Mouse (Mus musculus): ENCODE data around the gene Krcc1. TPM values are rescaled to one million over a fixed set of nuclear protein-coding genes. Genes with fewer than 3 reads are reported as not detected.
"Not testable (repeated sequence)": the region's sequence is repeated elsewhere in the genome, so short reads cannot be mapped to it uniquely, and the experiment has no call there.

Gene Krcc1
- polyA plus RNA-seq, 1 experiment from 2014 or later = 18.5 TPM

- no peak for ATAC-seq
These were observed 36.0 kb downstream of the Krcc1 start for GRCm38 (mm10) chr6:71307486-71307885.

GRCm38 (mm10) chr6:71321826-71322283 lies 50.4 kb downstream of the Krcc1 start, which contains the start of gene Smyd1:
Smyd1 (minus strand) TSS chr6:71322233.
- H3K36me3 ChIP-seq (ENCODE audit: control insufficient read depth, insufficient read depth) = no peaks in the 10 kb centered on the region
- H3K4me2 ChIP-seq (ENCODE audit: low read length) = no peak within 1 kb of the TSS
- H3K4me3 ChIP-seq (replicated peaks; ENCODE audit: low read length) = no peak within 1 kb of the TSS
- no peak within 1 kb of the TSS for H3K27ac ChIP-seq (ENCODE audit: low read length)
- H3K4me1 ChIP-seq (replicated peaks; ENCODE audit: control insufficient read depth, insufficient read depth, low read length) = no peaks in the 10 kb centered on the region
- WGBS = 90% methylated on average over 3 of the region's 3 CpGs
- H3K9me3 ChIP-seq (ENCODE audit: control insufficient read depth, low read length) = no peaks in the 10 kb centered on the region
- H3K9ac ChIP-seq (replicated peaks; ENCODE audit: low read depth, low read length) = no peak within 1 kb of the TSS
- ATAC-seq = no peak
- H3K27me3 ChIP-seq (replicated peaks; ENCODE audit: control insufficient read depth, insufficient read depth, low read length) = no peaks in the 10 kb centered on the region

More at GRCm38 (mm10) chr6:71307486-71307885, 36.0 kb downstream of the Krcc1 start:
- H3K27ac ChIP-seq (ENCODE audit: low read length) = no peak overlapping the region
- H3K9ac ChIP-seq (replicated peaks; ENCODE audit: low read depth, low read length) = no peak overlapping the region
- WGBS = 88% methylated on average over 8 of the region's 8 CpGs
- no peaks in the 10 kb centered on the region for H3K36me3 ChIP-seq (ENCODE audit: control insufficient read depth, insufficient read depth)
- H3K4me3 ChIP-seq (replicated peaks; ENCODE audit: low read length) = no peak overlapping the region
- no peaks in the 10 kb centered on the region for H3K27me3 ChIP-seq (replicated peaks; ENCODE audit: control insufficient read depth, insufficient read depth, low read length)
- no peak overlapping the region for H3K4me2 ChIP-seq (ENCODE audit: low read length)
- H3K4me1 ChIP-seq (replicated peaks; ENCODE audit: control insufficient read depth, insufficient read depth, low read length) = no peaks in the 10 kb centered on the region
- no peaks in the 10 kb centered on the region for H3K9me3 ChIP-seq (ENCODE audit: control insufficient read depth, low read length)

GRCm38 (mm10) chr6:71322491-71322921 lies 51.0 kb downstream of the Krcc1 start, which contains the start of gene Cd8b1:
Cd8b1 (plus strand) TSS chr6:71322788.
- 85% methylated on average over 7 of the region's 7 CpGs for WGBS

GRCm38 (mm10) chr6:71324816-71325215 lies 53.3 kb downstream of the Krcc1 start:
- Histone ChIP-seq H3K4me1 (replicated peaks; ENCODE audit: control insufficient read depth, insufficient read depth, low read length) (no peaks in the 10 kb centered on the region), H3K27me3 (replicated peaks; ENCODE audit: control insufficient read depth, insufficient read depth, low read length) (no peaks in the 10 kb centered on the region), H3K27ac (ENCODE audit: low read length) (no peak overlapping the region), H3K4me3 (replicated peaks; ENCODE audit: low read length) (no peak overlapping the region), H3K36me3 (ENCODE audit: control insufficient read depth, insufficient read depth) (no peaks in the 10 kb centered on the region), H3K4me2 (ENCODE audit: low read length) (no peak overlapping the region), H3K9ac (replicated peaks; ENCODE audit: low read depth, low read length) (no peak overlapping the region), H3K9me3 (ENCODE audit: control insufficient read depth, low read length) (no peaks in the 10 kb centered on the region)
- ATAC-seq = no peak
- 88% methylated on average over 9 of the region's 9 CpGs for WGBS

More at GRCm38 (mm10) chr6:71322491-71322921, 51.0 kb downstream of the Krcc1 start, which contains the start of gene Cd8b1:
- no peak within 1 kb of the TSS for H3K9ac ChIP-seq (replicated peaks; ENCODE audit: low read depth, low read length)
- H3K27ac ChIP-seq (ENCODE audit: low read length) = no peak within 1 kb of the TSS
- ATAC-seq = no peak
- H3K4me2 ChIP-seq (ENCODE audit: low read length) = no peak within 1 kb of the TSS
- H3K36me3 ChIP-seq (ENCODE audit: control insufficient read depth, insufficient read depth) = no peaks in the 10 kb centered on the region
- no peaks in the 10 kb centered on the region for H3K4me1 ChIP-seq (replicated peaks; ENCODE audit: control insufficient read depth, insufficient read depth, low read length)
- H3K4me3 ChIP-seq (replicated peaks; ENCODE audit: low read length) = no peak within 1 kb of the TSS
- no peaks in the 10 kb centered on the region for H3K9me3 ChIP-seq (ENCODE audit: control insufficient read depth, low read length)
- no peaks in the 10 kb centered on the region for H3K27me3 ChIP-seq (replicated peaks; ENCODE audit: control insufficient read depth, insufficient read depth, low read length)

GRCm38 (mm10) chr6:71329881-71330280 lies 58.4 kb downstream of the Krcc1 start:
- Histone ChIP-seq H3K27me3 (replicated peaks; ENCODE audit: control insufficient read depth, insufficient read depth, low read length) (no peaks in the 10 kb centered on the region), H3K4me1 (replicated peaks; ENCODE audit: control insufficient read depth, insufficient read depth, low read length) (no peaks in the 10 kb centered on the region), H3K4me3 (replicated peaks; ENCODE audit: low read length) (no peak overlapping the region), H3K27ac (ENCODE audit: low read length) (no peak overlapping the region), H3K36me3 (ENCODE audit: control insufficient read depth, insufficient read depth) (no peaks in the 10 kb centered on the region), H3K9ac (replicated peaks; ENCODE audit: low read depth, low read length) (no peak overlapping the region), H3K9me3 (ENCODE audit: control insufficient read depth, low read length) (no peaks in the 10 kb centered on the region), H3K4me2 (ENCODE audit: low read length) (no peak overlapping the region)
- 86% methylated on average over 6 of the region's 6 CpGs for WGBS
- ATAC-seq = no peak

GRCm38 (mm10) chr6:71330486-71330885 lies 59.0 kb downstream of the Krcc1 start:
- no peaks in the 10 kb centered on the region for H3K9me3 ChIP-seq (ENCODE audit: control insufficient read depth, low read length)
- H3K27me3 ChIP-seq (replicated peaks; ENCODE audit: control insufficient read depth, insufficient read depth, low read length) = no peaks in the 10 kb centered on the region
- no peak for ATAC-seq
- H3K27ac ChIP-seq (ENCODE audit: low read length) = no peak overlapping the region
- H3K4me2 ChIP-seq (ENCODE audit: low read length) = no peak overlapping the region
- no peak overlapping the region for H3K9ac ChIP-seq (replicated peaks; ENCODE audit: low read depth, low read length)
- no peaks in the 10 kb centered on the region for H3K36me3 ChIP-seq (ENCODE audit: control insufficient read depth, insufficient read depth)
- H3K4me1 ChIP-seq (replicated peaks; ENCODE audit: control insufficient read depth, insufficient read depth, low read length) = no peaks in the 10 kb centered on the region
- WGBS = 92% methylated on average over 7 of the region's 7 CpGs
- H3K4me3 ChIP-seq (replicated peaks; ENCODE audit: low read length) = no peak overlapping the region

GRCm38 (mm10) chr6:71331491-71331890 lies 60.0 kb downstream of the Krcc1 start:
- H3K4me3 ChIP-seq (replicated peaks; ENCODE audit: low read length); ATAC-seq; H3K4me2 ChIP-seq (ENCODE audit: low read length); H3K9ac ChIP-seq (replicated peaks; ENCODE audit: low read depth, low read length); H3K9me3 ChIP-seq (ENCODE audit: control insufficient read depth, low read length); H3K27me3 ChIP-seq (replicated peaks; ENCODE audit: control insufficient read depth, insufficient read depth, low read length); H3K27ac ChIP-seq (ENCODE audit: low read length); H3K36me3 ChIP-seq (ENCODE audit: control insufficient read depth, insufficient read depth); H3K4me1 ChIP-seq (replicated peaks; ENCODE audit: control insufficient read depth, insufficient read depth, low read length): not testable (repeated sequence)
- 77% methylated on average over 1 of the region's 4 CpGs for WGBS

GRCm38 (mm10) chr6:71332236-71332965 lies 60.9 kb downstream of the Krcc1 start:
- H3K27ac ChIP-seq (ENCODE audit: low read length) = no peak overlapping the region
- WGBS = 92% methylated on average over 11 of the region's 11 CpGs
- no peaks in the 10 kb centered on the region for H3K27me3 ChIP-seq (replicated peaks; ENCODE audit: control insufficient read depth, insufficient read depth, low read length)
- H3K4me1 ChIP-seq (replicated peaks; ENCODE audit: control insufficient read depth, insufficient read depth, low read length) = no peaks in the 10 kb centered on the region
- H3K4me2 ChIP-seq (ENCODE audit: low read length) = no peak overlapping the region
- H3K36me3 ChIP-seq (ENCODE audit: control insufficient read depth, insufficient read depth) = no peaks in the 10 kb centered on the region
- no peaks in the 10 kb centered on the region for H3K9me3 ChIP-seq (ENCODE audit: control insufficient read depth, low read length)
- no peak overlapping the region for H3K9ac ChIP-seq (replicated peaks; ENCODE audit: low read depth, low read length)
- no peak for ATAC-seq
- no peak overlapping the region for H3K4me3 ChIP-seq (replicated peaks; ENCODE audit: low read length)

- Histone ChIP-seq H3K27me3 (replicated peaks; ENCODE audit: control insufficient read depth, insufficient read depth, low read length) (no peaks in the 10 kb centered on the region), H3K4me3 (replicated peaks; ENCODE audit: low read length) (no peak overlapping the region), H3K9ac (replicated peaks; ENCODE audit: low read depth, low read length) (no peak overlapping the region), H3K4me2 (ENCODE audit: low read length) (no peak overlapping the region), H3K4me1 (replicated peaks; ENCODE audit: control insufficient read depth, insufficient read depth, low read length) (no peaks in the 10 kb centered on the region), H3K27ac (ENCODE audit: low read length) (no peak overlapping the region), H3K36me3 (ENCODE audit: control insufficient read depth, insufficient read depth) (no peaks in the 10 kb centered on the region), H3K9me3 (ENCODE audit: control insufficient read depth, low read length) (no peaks in the 10 kb centered on the region)
- no peak for ATAC-seq
- 68% methylated on average over 3 of the region's 3 CpGs for WGBS
These were observed 61.6 kb downstream of the Krcc1 start for GRCm38 (mm10) chr6:71333031-71333430.

Measured in forebrain, embryonic 16.5 days (tissue).